Mouse (Mus musculus): ENCODE measurements around the gene Mprip. TPM values are rescaled to one million over a fixed set of nuclear protein-coding genes. Genes with fewer than 3 reads are reported as not detected.
"Not testable (repeated sequence)": the region's sequence is repeated elsewhere in the genome, so short reads cannot be mapped to it uniquely, and the experiment has no call there.

The Mprip gene
- polyA plus RNA-seq, 1 experiment from 2014 or later: 77.3 TPM

GRCm38 (mm10) chr11:59732407-59733066 lies 71.4 kb downstream of the Mprip start:
- Histone ChIP-seq H3K4me2 (no peak overlapping the region), H3K4me1 (peaks cover 5% of the 10 kb centered on the region; the same call in 1 of the 2 replicates), H3K27me3 (no peaks in the 10 kb centered on the region), H3K9me3 (no peaks in the 10 kb centered on the region), H3K36me3 (replicated peaks) (peaks cover 62% of the 10 kb centered on the region), H3K4me3 (replicated peaks) (no peak overlapping the region), H3K9ac (no peak overlapping the region), H3K27ac (0 out of 2 replicates have a peak overlapping the region, but pooled peaks have one; percentile 42)
- WGBS: 79% methylated on average over 1 of the region's 1 CpGs
- no peak for ATAC-seq (ENCODE audit: low FRiP score)

GRCm38 (mm10) chr11:59733600-59733999 lies 72.5 kb downstream of the Mprip start:
- not testable (repeated sequence) for H3K9ac ChIP-seq; H3K4me3 ChIP-seq (replicated peaks); H3K27me3 ChIP-seq; H3K9me3 ChIP-seq; H3K4me1 ChIP-seq; H3K27ac ChIP-seq; H3K4me2 ChIP-seq; ATAC-seq (ENCODE audit: low FRiP score)
- 83% methylated on average over 5 of the region's 5 CpGs for WGBS
- H3K36me3 ChIP-seq (replicated peaks): peaks cover 66% of the 10 kb centered on the region

GRCm38 (mm10) chr11:59734335-59734734 lies 73.2 kb downstream of the Mprip start:
- Histone ChIP-seq H3K4me1 (peaks cover 5% of the 10 kb centered on the region; the same call in 1 of the 2 replicates), H3K27me3 (no peaks in the 10 kb centered on the region), H3K4me2 (no peak overlapping the region), H3K36me3 (replicated peaks) (peaks cover 66% of the 10 kb centered on the region), H3K9me3 (no peaks in the 10 kb centered on the region), H3K9ac (no peak overlapping the region), H3K4me3 (replicated peaks) (no peak overlapping the region), H3K27ac (no peak overlapping the region)
- WGBS: 97% methylated on average over 1 of the region's 1 CpGs
- ATAC-seq (ENCODE audit: low FRiP score): no peak

- ATAC-seq (ENCODE audit: low FRiP score); H3K4me2 ChIP-seq; H3K4me1 ChIP-seq; H3K9me3 ChIP-seq; H3K27ac ChIP-seq; H3K4me3 ChIP-seq (replicated peaks); H3K27me3 ChIP-seq; H3K9ac ChIP-seq: not testable (repeated sequence)
- H3K36me3 ChIP-seq (replicated peaks): peaks cover 76% of the 10 kb centered on the region
- 95% methylated on average over 4 of the region's 4 CpGs for WGBS
These were observed 74.8 kb downstream of the Mprip start for GRCm38 (mm10) chr11:59735938-59736337.

GRCm38 (mm10) chr11:59737250-59737649 lies 76.1 kb downstream of the Mprip start:
- ATAC-seq (ENCODE audit: low FRiP score): no peak
- Histone ChIP-seq H3K36me3 (replicated peaks) (peaks cover 80% of the 10 kb centered on the region), H3K4me2 (no peak overlapping the region), H3K27me3 (no peaks in the 10 kb centered on the region), H3K9me3 (no peaks in the 10 kb centered on the region), H3K4me3 (replicated peaks) (no peak overlapping the region), H3K9ac (no peak overlapping the region), H3K4me1 (peaks cover 4% of the 10 kb centered on the region; the same call in 1 of the 2 replicates), H3K27ac (no peak overlapping the region)
- WGBS: 93% methylated on average over 12 of the region's 12 CpGs

- H3K36me3 ChIP-seq (replicated peaks): peaks cover 98% of the 10 kb centered on the region
- no peak overlapping the region for H3K4me2 ChIP-seq
- H3K27ac ChIP-seq: no peak overlapping the region
- WGBS: 75% methylated on average over 2 of the region's 2 CpGs
- no peaks in the 10 kb centered on the region for H3K9me3 ChIP-seq
- H3K4me3 ChIP-seq (replicated peaks): no peak overlapping the region
- no peaks in the 10 kb centered on the region for H3K27me3 ChIP-seq
- ATAC-seq (ENCODE audit: low FRiP score): no peak
- H3K4me1 ChIP-seq: no peaks in the 10 kb centered on the region
- H3K9ac ChIP-seq: no peak overlapping the region
These were observed 78.9 kb downstream of the Mprip start for GRCm38 (mm10) chr11:59739996-59740395.

- Histone ChIP-seq H3K4me3 (replicated peaks) (no peak overlapping the region), H3K9me3 (no peaks in the 10 kb centered on the region), H3K4me2 (no peak overlapping the region), H3K9ac (no peak overlapping the region), H3K4me1 (no peaks in the 10 kb centered on the region), H3K36me3 (replicated peaks) (peaks cover 82% of the 10 kb centered on the region), H3K27ac (no peak overlapping the region), H3K27me3 (no peaks in the 10 kb centered on the region)
- 97% methylated on average over 5 of the region's 5 CpGs for WGBS
- no peak for ATAC-seq (ENCODE audit: low FRiP score)
These were observed 80.8 kb downstream of the Mprip start for GRCm38 (mm10) chr11:59741915-59742314.

- 90% methylated on average over 2 of the region's 2 CpGs for WGBS
- H3K27me3 ChIP-seq: no peaks in the 10 kb centered on the region
- H3K9me3 ChIP-seq: no peaks in the 10 kb centered on the region
- H3K27ac ChIP-seq: no peak overlapping the region
- ATAC-seq (ENCODE audit: low FRiP score): no peak
- H3K4me1 ChIP-seq: no peaks in the 10 kb centered on the region
- H3K36me3 ChIP-seq (replicated peaks): peaks cover 70% of the 10 kb centered on the region
- H3K4me2 ChIP-seq: no peak overlapping the region
- H3K9ac ChIP-seq: no peak overlapping the region
- H3K4me3 ChIP-seq (replicated peaks): no peak overlapping the region
These were observed 82.2 kb downstream of the Mprip start for GRCm38 (mm10) chr11:59743307-59743706.

- H3K4me3 ChIP-seq (replicated peaks): no peak overlapping the region
- no peaks in the 10 kb centered on the region for H3K9me3 ChIP-seq
- no peak for ATAC-seq (ENCODE audit: low FRiP score)
- H3K4me1 ChIP-seq: no peaks in the 10 kb centered on the region
- H3K9ac ChIP-seq: no peak overlapping the region
- H3K27me3 ChIP-seq: no peaks in the 10 kb centered on the region
- H3K36me3 ChIP-seq (replicated peaks): peaks cover 69% of the 10 kb centered on the region
- WGBS: 92% methylated on average over 1 of the region's 1 CpGs
- no peak overlapping the region for H3K27ac ChIP-seq
- H3K4me2 ChIP-seq: no peak overlapping the region
These were observed 82.6 kb downstream of the Mprip start for GRCm38 (mm10) chr11:59743712-59744111.

- 95% methylated on average over 4 of the region's 4 CpGs for WGBS
- no peak for ATAC-seq (ENCODE audit: low FRiP score)
These were observed 83.3 kb downstream of the Mprip start for GRCm38 (mm10) chr11:59744374-59744773.

GRCm38 (mm10) chr11:59745851-59746250 lies 84.7 kb downstream of the Mprip start:
- H3K4me1 ChIP-seq: no peaks in the 10 kb centered on the region
- no peak overlapping the region for H3K4me2 ChIP-seq
- H3K4me3 ChIP-seq (replicated peaks): no peak overlapping the region
- H3K36me3 ChIP-seq (replicated peaks): peaks cover 67% of the 10 kb centered on the region
- no peak for ATAC-seq (ENCODE audit: low FRiP score)
- H3K9ac ChIP-seq: no peak overlapping the region
- no peaks in the 10 kb centered on the region for H3K27me3 ChIP-seq
- WGBS: 90% methylated on average over 5 of the region's 5 CpGs
- no peaks in the 10 kb centered on the region for H3K9me3 ChIP-seq
- H3K27ac ChIP-seq: no peak overlapping the region

More at GRCm38 (mm10) chr11:59744374-59744773, 83.3 kb downstream of the Mprip start:
- H3K9ac ChIP-seq: no peak overlapping the region
- no peak overlapping the region for H3K4me3 ChIP-seq (replicated peaks)
- H3K4me1 ChIP-seq: no peaks in the 10 kb centered on the region
- no peak overlapping the region for H3K27ac ChIP-seq
- no peak overlapping the region for H3K4me2 ChIP-seq
- no peaks in the 10 kb centered on the region for H3K9me3 ChIP-seq
- H3K36me3 ChIP-seq (replicated peaks): peaks cover 69% of the 10 kb centered on the region
- H3K27me3 ChIP-seq: no peaks in the 10 kb centered on the region

GRCm38 (mm10) chr11:59746614-59747013 lies 85.5 kb downstream of the Mprip start:
- no peaks in the 10 kb centered on the region for H3K9me3 ChIP-seq
- H3K4me1 ChIP-seq: no peaks in the 10 kb centered on the region
- H3K9ac ChIP-seq: no peak overlapping the region
- H3K36me3 ChIP-seq (replicated peaks): peaks cover 66% of the 10 kb centered on the region
- H3K27me3 ChIP-seq: no peaks in the 10 kb centered on the region
- 80% methylated on average over 2 of the region's 2 CpGs for WGBS
- H3K4me2 ChIP-seq: no peak overlapping the region
- ATAC-seq (ENCODE audit: low FRiP score): no peak
- no peak overlapping the region for H3K27ac ChIP-seq
- no peak overlapping the region for H3K4me3 ChIP-seq (replicated peaks)

- no peaks in the 10 kb centered on the region for H3K9me3 ChIP-seq
- H3K4me3 ChIP-seq (replicated peaks): no peak overlapping the region
- no peak overlapping the region for H3K27ac ChIP-seq
- WGBS: 90% methylated on average over 3 of the region's 3 CpGs
- H3K9ac ChIP-seq: no peak overlapping the region
- H3K4me2 ChIP-seq: no peak overlapping the region
- H3K4me1 ChIP-seq: no peaks in the 10 kb centered on the region
- H3K27me3 ChIP-seq: no peaks in the 10 kb centered on the region
- H3K36me3 ChIP-seq (replicated peaks): peaks cover 65% of the 10 kb centered on the region
- ATAC-seq (ENCODE audit: low FRiP score): no peak
These were observed 87.9 kb downstream of the Mprip start for GRCm38 (mm10) chr11:59749050-59749449.

Data from forebrain, embryonic 12.5 days (tissue).